Mouse (Mus musculus): ENCODE measurements at regions not wholly inside any gene's neighbourhood (a gene's known extent, or its start where the extent isn't known, plus 50 kb on each side); places are given as distances from the start of the nearest gene placed in this dataset.

- H3K9ac ChIP-seq (ENCODE audit: low read depth, low read length), result no peak overlapping the region
- no peak overlapping the region for H3K4me3 ChIP-seq (ENCODE audit: low read depth, low read length)
- no peak overlapping the region for H3K27ac ChIP-seq (ENCODE audit: low read depth, low read length)
- H3K36me3 ChIP-seq (ENCODE audit: control insufficient read depth, insufficient read depth, low read length), result no peaks in the 10 kb centered on the region
- no peak for ATAC-seq (ENCODE audit: low FRiP score)
- no peaks in the 10 kb centered on the region for H3K27me3 ChIP-seq (ENCODE audit: control insufficient read depth, insufficient read depth, low read length)
- no peaks in the 10 kb centered on the region for H3K9me3 ChIP-seq (ENCODE audit: control insufficient read depth, low read length)
- no peak overlapping the region for H3K4me2 ChIP-seq (replicated peaks; ENCODE audit: low read depth, low read length)
- H3K4me1 ChIP-seq (replicated peaks; ENCODE audit: control insufficient read depth, insufficient read depth, low read length), result no peaks in the 10 kb centered on the region
- 73% methylated on average over 4 of the region's 4 CpGs for WGBS
- DNase-seq (ENCODE audit: low spot score), result no peak
Observed at GRCm38 (mm10) chr10:17260615-17261014, 462.4 kb upstream of the Cited2 start.

- Histone ChIP-seq H3K9ac (ENCODE audit: low read depth, low read length) (no peak overlapping the region), H3K4me3 (ENCODE audit: low read depth, low read length) (no peak overlapping the region), H3K4me2 (replicated peaks; ENCODE audit: low read depth, low read length) (no peak overlapping the region), H3K9me3 (ENCODE audit: control insufficient read depth, low read length) (no peaks in the 10 kb centered on the region), H3K4me1 (replicated peaks; ENCODE audit: control insufficient read depth, insufficient read depth, low read length) (no peaks in the 10 kb centered on the region), H3K36me3 (ENCODE audit: control insufficient read depth, insufficient read depth, low read length) (no peaks in the 10 kb centered on the region), H3K27ac (ENCODE audit: low read depth, low read length) (no peak overlapping the region), H3K27me3 (ENCODE audit: control insufficient read depth, insufficient read depth, low read length) (no peaks in the 10 kb centered on the region)
- ATAC-seq (ENCODE audit: low FRiP score), result no peak
- no peak for DNase-seq (ENCODE audit: low spot score)
- 65% methylated on average over 4 of the region's 4 CpGs for WGBS
Observed at GRCm38 (mm10) chr10:17261192-17261824, 461.7 kb upstream of the Cited2 start.

- H3K4me3 ChIP-seq (ENCODE audit: low read depth, low read length), result no peak overlapping the region
- ATAC-seq (ENCODE audit: low FRiP score) (no peak), DNase-seq (ENCODE audit: low spot score) (no peak)
Observed at GRCm38 (mm10) chr10:17261825-17262205, 461.2 kb upstream of the Cited2 start.

GRCm38 (mm10) chr10:17272646-17273045 lies 450.4 kb upstream of the Cited2 start:
- ATAC-seq (ENCODE audit: low FRiP score), result no peak
- H3K9me3 ChIP-seq (ENCODE audit: control insufficient read depth, low read length), result no peaks in the 10 kb centered on the region
- 84% methylated on average over 5 of the region's 5 CpGs for WGBS

More at GRCm38 (mm10) chr10:17261825-17262205, 461.2 kb upstream of the Cited2 start:
- no peaks in the 10 kb centered on the region for H3K9me3 ChIP-seq (ENCODE audit: control insufficient read depth, low read length)
- no peaks in the 10 kb centered on the region for H3K27me3 ChIP-seq (ENCODE audit: control insufficient read depth, insufficient read depth, low read length)
- no peaks in the 10 kb centered on the region for H3K36me3 ChIP-seq (ENCODE audit: control insufficient read depth, insufficient read depth, low read length)
- no peak overlapping the region for H3K4me2 ChIP-seq (replicated peaks; ENCODE audit: low read depth, low read length)
- no peaks in the 10 kb centered on the region for H3K4me1 ChIP-seq (replicated peaks; ENCODE audit: control insufficient read depth, insufficient read depth, low read length)
- H3K27ac ChIP-seq (ENCODE audit: low read depth, low read length), result no peak overlapping the region
- 69% methylated on average over 3 of the region's 3 CpGs for WGBS
- no peak overlapping the region for H3K9ac ChIP-seq (ENCODE audit: low read depth, low read length)

GRCm38 (mm10) chr10:17273855-17274254 lies 449.2 kb upstream of the Cited2 start:
- no peak for DNase-seq (ENCODE audit: low spot score)
- Histone ChIP-seq H3K9me3 (ENCODE audit: control insufficient read depth, low read length) (no peaks in the 10 kb centered on the region), H3K27ac (ENCODE audit: low read depth, low read length) (no peak overlapping the region), H3K4me3 (ENCODE audit: low read depth, low read length) (no peak overlapping the region), H3K27me3 (ENCODE audit: control insufficient read depth, insufficient read depth, low read length) (no peaks in the 10 kb centered on the region), H3K36me3 (ENCODE audit: control insufficient read depth, insufficient read depth, low read length) (no peaks in the 10 kb centered on the region), H3K9ac (ENCODE audit: low read depth, low read length) (no peak overlapping the region), H3K4me1 (replicated peaks; ENCODE audit: control insufficient read depth, insufficient read depth, low read length) (no peaks in the 10 kb centered on the region), H3K4me2 (replicated peaks; ENCODE audit: low read depth, low read length) (no peak overlapping the region)
- no peak for ATAC-seq (ENCODE audit: low FRiP score)
- WGBS, result 84% methylated on average over 3 of the region's 3 CpGs

More at GRCm38 (mm10) chr10:17272646-17273045, 450.4 kb upstream of the Cited2 start:
- Histone ChIP-seq H3K27ac (ENCODE audit: low read depth, low read length) (no peak overlapping the region), H3K27me3 (ENCODE audit: control insufficient read depth, insufficient read depth, low read length) (no peaks in the 10 kb centered on the region), H3K4me3 (ENCODE audit: low read depth, low read length) (no peak overlapping the region), H3K36me3 (ENCODE audit: control insufficient read depth, insufficient read depth, low read length) (no peaks in the 10 kb centered on the region), H3K9ac (ENCODE audit: low read depth, low read length) (no peak overlapping the region), H3K4me2 (replicated peaks; ENCODE audit: low read depth, low read length) (no peak overlapping the region), H3K4me1 (replicated peaks; ENCODE audit: control insufficient read depth, insufficient read depth, low read length) (no peaks in the 10 kb centered on the region)
- no peak for DNase-seq (ENCODE audit: low spot score)

GRCm38 (mm10) chr10:17275214-17275613 lies 447.8 kb upstream of the Cited2 start:
- DNase-seq (ENCODE audit: low spot score) (no peak), ATAC-seq (ENCODE audit: low FRiP score) (no peak)
- no peak overlapping the region for H3K4me3 ChIP-seq (ENCODE audit: low read depth, low read length)
- WGBS, result 90% methylated on average over 1 of the region's 1 CpGs
- H3K9me3 ChIP-seq (ENCODE audit: control insufficient read depth, low read length), result no peaks in the 10 kb centered on the region
- H3K9ac ChIP-seq (ENCODE audit: low read depth, low read length), result no peak overlapping the region
- no peaks in the 10 kb centered on the region for H3K27me3 ChIP-seq (ENCODE audit: control insufficient read depth, insufficient read depth, low read length)
- no peak overlapping the region for H3K4me2 ChIP-seq (replicated peaks; ENCODE audit: low read depth, low read length)
- H3K4me1 ChIP-seq (replicated peaks; ENCODE audit: control insufficient read depth, insufficient read depth, low read length), result no peaks in the 10 kb centered on the region
- H3K36me3 ChIP-seq (ENCODE audit: control insufficient read depth, insufficient read depth, low read length), result no peaks in the 10 kb centered on the region
- no peak overlapping the region for H3K27ac ChIP-seq (ENCODE audit: low read depth, low read length)

- Histone ChIP-seq H3K36me3 (ENCODE audit: control insufficient read depth, insufficient read depth, low read length) (no peaks in the 10 kb centered on the region), H3K27me3 (ENCODE audit: control insufficient read depth, insufficient read depth, low read length) (no peaks in the 10 kb centered on the region), H3K9ac (ENCODE audit: low read depth, low read length) (no peak overlapping the region), H3K4me3 (ENCODE audit: low read depth, low read length) (no peak overlapping the region), H3K4me2 (replicated peaks; ENCODE audit: low read depth, low read length) (no peak overlapping the region), H3K4me1 (replicated peaks; ENCODE audit: control insufficient read depth, insufficient read depth, low read length) (no peaks in the 10 kb centered on the region), H3K27ac (ENCODE audit: low read depth, low read length) (no peak overlapping the region), H3K9me3 (ENCODE audit: control insufficient read depth, low read length) (no peaks in the 10 kb centered on the region)
- DNase-seq (ENCODE audit: low spot score) (no peak), ATAC-seq (ENCODE audit: low FRiP score) (no peak)
Observed at GRCm38 (mm10) chr10:17277911-17278310, 445.1 kb upstream of the Cited2 start.

GRCm38 (mm10) chr10:17284858-17285257 lies 438.2 kb upstream of the Cited2 start:
- H3K4me3 ChIP-seq (ENCODE audit: low read depth, low read length), result no peak overlapping the region
- no peak overlapping the region for H3K4me2 ChIP-seq (replicated peaks; ENCODE audit: low read depth, low read length)
- no peaks in the 10 kb centered on the region for H3K36me3 ChIP-seq (ENCODE audit: control insufficient read depth, insufficient read depth, low read length)
- H3K4me1 ChIP-seq (replicated peaks; ENCODE audit: control insufficient read depth, insufficient read depth, low read length), result no peaks in the 10 kb centered on the region
- DNase-seq (ENCODE audit: low spot score), result no peak
- no peak for ATAC-seq (ENCODE audit: low FRiP score)
- no peak overlapping the region for H3K9ac ChIP-seq (ENCODE audit: low read depth, low read length)
- no peak overlapping the region for H3K27ac ChIP-seq (ENCODE audit: low read depth, low read length)
- H3K27me3 ChIP-seq (ENCODE audit: control insufficient read depth, insufficient read depth, low read length), result no peaks in the 10 kb centered on the region
- H3K9me3 ChIP-seq (ENCODE audit: control insufficient read depth, low read length), result no peaks in the 10 kb centered on the region
- WGBS, result 95% methylated on average over 5 of the region's 5 CpGs

GRCm38 (mm10) chr10:17287141-17287540 lies 435.9 kb upstream of the Cited2 start:
- DNase-seq (ENCODE audit: low spot score) (no peak), ATAC-seq (ENCODE audit: low FRiP score) (no peak)
- WGBS, result 83% methylated on average over 2 of the region's 2 CpGs
- Histone ChIP-seq H3K4me2 (replicated peaks; ENCODE audit: low read depth, low read length) (no peak overlapping the region), H3K9me3 (ENCODE audit: control insufficient read depth, low read length) (no peaks in the 10 kb centered on the region), H3K9ac (ENCODE audit: low read depth, low read length) (no peak overlapping the region), H3K36me3 (ENCODE audit: control insufficient read depth, insufficient read depth, low read length) (no peaks in the 10 kb centered on the region), H3K27me3 (ENCODE audit: control insufficient read depth, insufficient read depth, low read length) (no peaks in the 10 kb centered on the region), H3K4me3 (ENCODE audit: low read depth, low read length) (no peak overlapping the region), H3K4me1 (replicated peaks; ENCODE audit: control insufficient read depth, insufficient read depth, low read length) (no peaks in the 10 kb centered on the region), H3K27ac (ENCODE audit: low read depth, low read length) (no peak overlapping the region)
